Mouse (Mus musculus) liver, adult 2 months (tissue): ENCODE results near the gene Pax2.

Experiments
- CTCF ChIP-seq: fragments of 200-500 bp; IDR thresholded peaks from 2 replicates; pipeline ENCODE4 v1.5.1; 2011; ENCODE audit warnings: low read depth, low read length, control low read depth
- POLR2A ChIP-seq: fragments of 200-500 bp; IDR thresholded peaks from 2 replicates; pipeline ENCODE4 v1.6.1; 2011; ENCODE audit warnings: low read length, control low read depth; ENCODE audit not compliant: insufficient read depth; ENCODE audit errors: extremely low read depth

GRCm38 (mm10) chr19:44771499-44771898, 15.7 kb downstream of the Pax2 start:
- TF ChIP-seq POLR2A (no peak), CTCF (no peak)
